Mouse (Mus musculus) forebrain, embryonic 15.5 days (tissue): ENCODE measurements at regions not wholly inside any gene's neighbourhood (a gene's known extent, or its start where the extent isn't known, plus 50 kb on each side); places are given as distances from the start of the nearest gene placed in this dataset. TPM values are rescaled to one million over a fixed set of nuclear protein-coding genes. Genes with fewer than 3 reads are reported as not detected.
A peak's percentile ranks its signal among the peaks of the same experiment; 100 is the strongest.

Experiments
- ATAC-seq: fragments of 200-750 bp; cut with Nextera tagmentation; replicated peaks from 2 replicates; pipeline ENCODE4 v1.8.0; 2017; ENCODE audit warnings: mild to moderate bottlenecking, moderate TSS enrichment, moderate library complexity
- H3K27ac ChIP-seq: fragments of 300-500 bp; sonication (generic); replicated peaks from 2 replicates; pipeline ENCODE4 v1.5.1; 2015; ENCODE audit warnings: mild to moderate bottlenecking, inconsistent platforms
- H3K27me3 ChIP-seq: fragments of 300-500 bp; sonication (generic); 2 replicates; pipeline ENCODE4 v1.6.1; 2015; ENCODE audit warnings: inconsistent platforms
- H3K36me3 ChIP-seq: fragments of 300-500 bp; sonication (generic); 2 replicates; pipeline ENCODE4 v1.6.1; 2015; ENCODE audit warnings: mild to moderate bottlenecking, inconsistent platforms
- H3K4me1 ChIP-seq: fragments of 300-500 bp; sonication (generic); 2 replicates; pipeline ENCODE4 v1.6.1; 2015; ENCODE audit warnings: inconsistent platforms
- H3K4me2 ChIP-seq: fragments of 300-500 bp; sonication (generic); replicated peaks from 2 replicates; pipeline ENCODE4 v1.6.1; 2015; ENCODE audit warnings: mild to moderate bottlenecking, inconsistent platforms
- H3K4me3 ChIP-seq: fragments of 300-500 bp; sonication (generic); 2 replicates; pipeline ENCODE4 v1.5.1; 2015; ENCODE audit warnings: mild to moderate bottlenecking, inconsistent platforms
- H3K9ac ChIP-seq: fragments of 300-500 bp; sonication (generic); replicated peaks from 2 replicates; pipeline ENCODE4 v1.6.1; 2015; ENCODE audit warnings: mild to moderate bottlenecking, inconsistent platforms
- H3K9me3 ChIP-seq: fragments of 300-500 bp; sonication (generic); 2 replicates; pipeline ENCODE4 v1.6.1; 2016; ENCODE audit warnings: inconsistent platforms
- WGBS: fragments of 180-500 bp; shearing (Covaris S2); methylation state at CpG from one replicate; pipeline ENCODE4 v1.1.7; 2015; ENCODE audit warnings: mixed read lengths; 5-methylcytosine and 5-hydroxymethylcytosine counted together
- microRNA-seq: library from miRNA; unstranded; fragments of <30 nt; microRNA quantifications from one replicate; pipeline ENCODE4, GENCODE M21; 2016

GRCm38 (mm10) chr15:6242132-6242531 is 57.5 kb upstream of the Dab2 start:
- H3K4me1 ChIP-seq: peaks cover 14% of the 10 kb centered on the region
- no peaks in the 10 kb centered on the region for H3K36me3 ChIP-seq
- no peaks in the 10 kb centered on the region for H3K9me3 ChIP-seq
- H3K4me2 ChIP-seq: no peak overlapping the region
- H3K27ac ChIP-seq: no peak overlapping the region
- H3K27me3 ChIP-seq: no peaks in the 10 kb centered on the region
- H3K9ac ChIP-seq: no peak overlapping the region
- H3K4me3 ChIP-seq: no peak overlapping the region
- ATAC-seq: no peak
- WGBS: 81% methylated on average over 4 of the region's 4 CpGs

- H3K27me3 ChIP-seq: no peaks in the 10 kb centered on the region
- 26% methylated on average over 7 of the region's 7 CpGs for WGBS
- no peak for ATAC-seq
- no peaks in the 10 kb centered on the region for H3K9me3 ChIP-seq
- H3K9ac ChIP-seq: no peak overlapping the region
- peaks cover 14% of the 10 kb centered on the region for H3K4me1 ChIP-seq
- H3K27ac ChIP-seq: no peak overlapping the region
- H3K36me3 ChIP-seq: no peaks in the 10 kb centered on the region
- no peak overlapping the region for H3K4me3 ChIP-seq
- H3K4me2 ChIP-seq: no peak overlapping the region
Observed at GRCm38 (mm10) chr15:6244401-6244800, 55.2 kb upstream of the Dab2 start.

- WGBS: 45% methylated on average over 9 of the region's 9 CpGs
- peaks cover 14% of the 10 kb centered on the region for H3K4me1 ChIP-seq
- ATAC-seq: peak; percentile 92
Observed at GRCm38 (mm10) chr15:6245950-6246894, 53.4 kb upstream of the Dab2 start.

GRCm38 (mm10) chr15:6248470-6248869 is 51.1 kb upstream of the Dab2 start:
- Histone ChIP-seq H3K36me3 (no peaks in the 10 kb centered on the region), H3K4me1 (peaks cover 14% of the 10 kb centered on the region), H3K27me3 (no peaks in the 10 kb centered on the region), H3K4me2 (no peak overlapping the region), H3K9me3 (no peaks in the 10 kb centered on the region), H3K27ac (no peak overlapping the region), H3K9ac (no peak overlapping the region), H3K4me3 (no peak overlapping the region)
- WGBS: 90% methylated on average over 4 of the region's 4 CpGs
- ATAC-seq: no peak

More at GRCm38 (mm10) chr15:6245950-6246894, 53.4 kb upstream of the Dab2 start:
- no peak overlapping the region for H3K4me2 ChIP-seq
- H3K27me3 ChIP-seq: no peaks in the 10 kb centered on the region
- no peaks in the 10 kb centered on the region for H3K36me3 ChIP-seq
- no peak overlapping the region for H3K4me3 ChIP-seq
- no peak overlapping the region for H3K9ac ChIP-seq
- H3K27ac ChIP-seq: peak overlapping the region; percentile 27; the same call in 1 of the 2 replicates
- H3K9me3 ChIP-seq: no peaks in the 10 kb centered on the region

Small RNA genes lying in the stretch of these regions (microRNA-seq; reads per million reads assigned to microRNA genes)
- gene Gm27760: not detected
